Mouse (Mus musculus) lung, postnatal 0 days (tissue): Measurements from ENCODE around the gene Fstl1. TPM values are rescaled to one million over a fixed set of nuclear protein-coding genes. Genes with fewer than 3 reads are reported as not detected.

Experiments used
- ATAC-seq: fragments of 200-750 bp; cut with Nextera tagmentation; 2 replicates; pipeline ENCODE4 v1.8.0; 2017; ENCODE audit warnings: moderate library complexity
- DNase-seq: peaks from one replicate; pipeline ENCODE4 v3.0.0-alpha.2; 2016; ENCODE audit warnings: low spot score
- H3K27ac ChIP-seq: fragments of 300-500 bp; sonication (generic); 2 replicates; pipeline ENCODE4 v1.5.1; 2014; ENCODE audit warnings: antibody characterized with exemption, mild to moderate bottlenecking, low read length, mixed read lengths
- H3K27me3 ChIP-seq: fragments of 300-500 bp; sonication (generic); replicated peaks from 2 replicates; pipeline ENCODE4 v1.6.1; 2014; ENCODE audit warnings: low read length, mixed read lengths; ENCODE audit not compliant: insufficient read depth
- H3K36me3 ChIP-seq: fragments of 300-500 bp; sonication (generic); 2 replicates; pipeline ENCODE4 v1.6.1; 2014; ENCODE audit warnings: low read length, mixed read lengths; ENCODE audit not compliant: insufficient read depth
- H3K4me1 ChIP-seq: fragments of 300-500 bp; sonication (generic); 2 replicates; pipeline ENCODE4 v1.6.1; 2014; ENCODE audit warnings: antibody characterized with exemption, low read depth, low read length, mixed read lengths; ENCODE audit not compliant: insufficient read depth
- H3K4me2 ChIP-seq: fragments of 300-500 bp; sonication (generic); replicated peaks from 2 replicates; pipeline ENCODE4 v1.6.1; 2014; ENCODE audit warnings: low read depth, mild to moderate bottlenecking, low read length, moderate library complexity, mixed read lengths
- H3K4me3 ChIP-seq: fragments of 300-500 bp; sonication (generic); 2 replicates; pipeline ENCODE4 v1.5.1; 2014; ENCODE audit warnings: low read depth, low read length
- H3K9ac ChIP-seq: fragments of 300-500 bp; sonication (generic); replicated peaks from 2 replicates; pipeline ENCODE4 v1.6.1; 2014; ENCODE audit warnings: low read depth, mild to moderate bottlenecking
- H3K9me3 ChIP-seq: fragments of 300-500 bp; sonication (generic); 2 replicates; pipeline ENCODE4 v1.6.1; 2016; ENCODE audit warnings: low read length, mixed read lengths
- CTCF ChIP-seq: IDR thresholded peaks from 2 replicates; pipeline ENCODE4 v1.5.1; 2016; ENCODE audit warnings: antibody characterized with exemption, mild to moderate bottlenecking
- EP300 ChIP-seq: IDR thresholded peaks from 2 replicates; pipeline ENCODE4 v1.6.1; 2016; ENCODE audit warnings: antibody characterized with exemption, mild to moderate bottlenecking, control low read depth
- WGBS: fragments of 180-500 bp; shearing (Covaris S2); extraction: QIAGEN DNeasy Blood & Tissue Kit; methylation state at CpG from one replicate; pipeline ENCODE4 v1.1.7; 2014; 5-methylcytosine and 5-hydroxymethylcytosine counted together
- polyA plus RNA-seq: library from polyadenylated mRNA; unstranded; fragments of >200 nt; fragmentation: Nextera tagmentation; extraction: Ambion mirVana; gene quantifications from 2 replicates; pipeline ENCODE4 v1.2.1, GENCODE M21; 2015

The Fstl1 gene
- polyA plus RNA-seq, 1 experiment from 2014 or later = 305 TPM

GRCm38 (mm10) chr16:37824778-37825505 lies 48.3 kb downstream of the Fstl1 start:
- TF ChIP-seq EP300 (no peak), CTCF (no peak)
- Histone ChIP-seq H3K4me1 (no peaks in the 10 kb centered on the region), H3K9ac (no peak overlapping the region), H3K36me3 (peaks cover 68% of the 10 kb centered on the region), H3K9me3 (no peaks in the 10 kb centered on the region), H3K27ac (no peak overlapping the region), H3K4me3 (no peak overlapping the region), H3K27me3 (no peaks in the 10 kb centered on the region), H3K4me2 (no peak overlapping the region)
- WGBS = 88% methylated on average over 12 of the region's 12 CpGs
- DNase-seq (no peak), ATAC-seq (no peak)

- H3K4me3 ChIP-seq = no peak overlapping the region
- DNase-seq (no peak), ATAC-seq (no peak)
- H3K27ac ChIP-seq = no peak overlapping the region
- H3K36me3 ChIP-seq = peaks cover 60% of the 10 kb centered on the region
- 93% methylated on average over 3 of the region's 3 CpGs for WGBS
- H3K9ac ChIP-seq = no peak overlapping the region
- H3K4me1 ChIP-seq = no peaks in the 10 kb centered on the region
- no peaks in the 10 kb centered on the region for H3K9me3 ChIP-seq
- TF ChIP-seq EP300 (no peak), CTCF (no peak)
- no peaks in the 10 kb centered on the region for H3K27me3 ChIP-seq
- H3K4me2 ChIP-seq = no peak overlapping the region
These were observed 49.6 kb downstream of the Fstl1 start for GRCm38 (mm10) chr16:37826286-37826685.

GRCm38 (mm10) chr16:37831041-37831440 lies 54.4 kb downstream of the Fstl1 start:
- no peaks in the 10 kb centered on the region for H3K27me3 ChIP-seq
- TF ChIP-seq CTCF (no peak), EP300 (no peak)
- H3K27ac ChIP-seq = no peak overlapping the region
- H3K4me2 ChIP-seq = no peak overlapping the region
- H3K4me1 ChIP-seq = no peaks in the 10 kb centered on the region
- H3K36me3 ChIP-seq = peaks cover 48% of the 10 kb centered on the region; the same call in 1 of the 2 replicates
- DNase-seq (no peak), ATAC-seq (no peak)
- WGBS = 71% methylated on average over 7 of the region's 7 CpGs
- H3K4me3 ChIP-seq = no peak overlapping the region
- H3K9me3 ChIP-seq = no peaks in the 10 kb centered on the region
- H3K9ac ChIP-seq = no peak overlapping the region

GRCm38 (mm10) chr16:37837571-37837970 lies 60.9 kb downstream of the Fstl1 start:
- no peak for ATAC-seq
- no peak for DNase-seq
- Histone ChIP-seq H3K36me3 (peaks cover 17% of the 10 kb centered on the region; the same call in 1 of the 2 replicates), H3K4me1 (no peaks in the 10 kb centered on the region), H3K4me3 (no peak overlapping the region), H3K4me2 (no peak overlapping the region), H3K27me3 (no peaks in the 10 kb centered on the region), H3K9ac (no peak overlapping the region), H3K27ac (no peak overlapping the region), H3K9me3 (no peaks in the 10 kb centered on the region)
- TF ChIP-seq EP300 = no peak
- no peak for TF ChIP-seq CTCF
- WGBS = 54% methylated on average over 3 of the region's 3 CpGs

DNA sequence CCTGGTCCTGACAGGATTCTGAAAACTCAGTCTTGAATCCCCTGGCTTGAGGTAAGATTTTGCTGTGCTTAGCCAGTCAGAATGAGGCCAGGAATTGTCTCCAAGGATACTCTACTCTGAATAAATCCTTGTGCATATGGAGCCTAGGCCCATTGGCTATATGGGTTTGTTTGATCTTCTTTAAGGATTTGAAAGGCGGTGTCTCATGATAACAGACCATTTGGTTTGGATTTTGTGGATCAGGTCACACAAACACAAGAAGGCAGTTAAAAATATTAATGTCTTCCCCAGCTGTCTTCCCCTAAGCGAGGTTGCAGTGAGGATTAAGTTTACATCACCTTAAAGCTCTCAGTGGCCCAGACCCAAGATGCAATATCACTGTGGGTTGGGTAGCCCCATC lies 65.8 kb downstream of the Fstl1 start:
- TF ChIP-seq EP300 (no peak), CTCF (no peak)
- no peaks in the 10 kb centered on the region for H3K27me3 ChIP-seq
- H3K9ac ChIP-seq = no peak overlapping the region
- no peak overlapping the region for H3K4me2 ChIP-seq
- WGBS = 65% methylated on average over 2 of the region's 2 CpGs
- H3K4me3 ChIP-seq = no peak overlapping the region
- ATAC-seq (no peak), DNase-seq (no peak)
- peaks cover 8% of the 10 kb centered on the region; the same call in 1 of the 2 replicates for H3K4me1 ChIP-seq
- H3K27ac ChIP-seq = no peak overlapping the region
- no peaks in the 10 kb centered on the region for H3K36me3 ChIP-seq
- no peaks in the 10 kb centered on the region for H3K9me3 ChIP-seq

GRCm38 (mm10) chr16:37843740-37844139 lies 67.1 kb downstream of the Fstl1 start:
- 57% methylated on average over 12 of the region's 12 CpGs for WGBS

More at GRCm38 (mm10) chr16:37843740-37844139, 67.1 kb downstream of the Fstl1 start:
- no peak overlapping the region for H3K4me2 ChIP-seq
- no peak overlapping the region for H3K9ac ChIP-seq
- H3K4me3 ChIP-seq = no peak overlapping the region
- DNase-seq = peak; percentile 62
- H3K9me3 ChIP-seq = no peaks in the 10 kb centered on the region
- ATAC-seq = no peak
- H3K27ac ChIP-seq = no peak overlapping the region
- no peaks in the 10 kb centered on the region for H3K36me3 ChIP-seq
- H3K4me1 ChIP-seq = peaks cover 8% of the 10 kb centered on the region; the same call in 1 of the 2 replicates
- H3K27me3 ChIP-seq = no peaks in the 10 kb centered on the region
- TF ChIP-seq CTCF (no peak), EP300 (peak; percentile 10; the same call in 1 of the 2 replicates)
